23 mouse cellular contexts compared by ENCODE assay signal in genomic region chr13:16219877-16220276, GRCm38 (mm10).
"Had no signal": no experiment of that assay in that cellular context is flagged by ENCODE, and none has a peak within 500 bp of the region (broad histone marks: within the 10 kb centered on the region; RNA-seq: fewer than 3 reads in every experiment).

No protein-coding gene starts in this region.

- H3K27ac ChIP-seq: hindbrain, embryonic 13.5 days; hindbrain, embryonic 15.5 days; hindbrain, postnatal 0 days; kidney, embryonic 15.5 days; kidney, postnatal 0 days; left cerebral cortex, adult 2 months; limb, embryonic 13.5 days; limb, embryonic 15.5 days; liver, embryonic 12.5 days; liver, embryonic 14.5 days had no signal

- ATAC-seq: hindbrain, postnatal 0 days; intestine, embryonic 16.5 days; liver, embryonic 12.5 days had no signal

- H3K9ac ChIP-seq: heart, embryonic 12.5 days; hindbrain, embryonic 13.5 days; hindbrain, embryonic 15.5 days; kidney, embryonic 15.5 days; limb, embryonic 13.5 days; limb, embryonic 15.5 days; liver, embryonic 12.5 days; liver, embryonic 14.5 days had no signal

- H3K4me1 ChIP-seq: hindbrain, embryonic 13.5 days; hindbrain, embryonic 15.5 days; kidney, embryonic 15.5 days; limb, embryonic 13.5 days; limb, embryonic 15.5 days; liver, embryonic 12.5 days had no signal

- H3K36me3 ChIP-seq: heart, embryonic 12.5 days; hindbrain, embryonic 13.5 days; hindbrain, embryonic 15.5 days; kidney, embryonic 15.5 days; limb, embryonic 13.5 days; limb, embryonic 15.5 days; liver, embryonic 12.5 days had no signal

- H3K27me3 ChIP-seq: heart, embryonic 12.5 days; hindbrain, embryonic 13.5 days; hindbrain, embryonic 15.5 days; kidney, embryonic 15.5 days; limb, embryonic 13.5 days; limb, embryonic 15.5 days; liver, embryonic 12.5 days had no signal

- DNase-seq: gastrocnemius, postnatal 14 days; gastrocnemius, postnatal 36 days; heart, adult 11 months; heart, postnatal 36 days; kidney, adult 11 months; kidney, adult 2 months; kidney, adult 9 months; kidney, postnatal 14 days; kidney, postnatal 36 days; left cerebral cortex, postnatal 4 days; lung, adult 18-20 months had no signal

- H3K4me3 ChIP-seq: heart, embryonic 12.5 days; hindbrain, embryonic 13.5 days; hindbrain, embryonic 15.5 days; kidney, embryonic 15.5 days; left cerebral cortex, adult 2 months; limb, embryonic 13.5 days; limb, embryonic 15.5 days; liver, embryonic 12.5 days had no signal

- H3K4me2 ChIP-seq: heart, embryonic 12.5 days; hindbrain, embryonic 13.5 days; hindbrain, embryonic 15.5 days; kidney, embryonic 15.5 days; limb, embryonic 13.5 days; limb, embryonic 15.5 days; liver, embryonic 12.5 days had no signal

- H3K9me3 ChIP-seq: heart, embryonic 12.5 days; hindbrain, embryonic 13.5 days; hindbrain, embryonic 15.5 days; kidney, embryonic 15.5 days; limb, embryonic 13.5 days; limb, embryonic 15.5 days; liver, embryonic 12.5 days had no signal
